Mouse (Mus musculus): ENCODE data around the gene Casp7. TPM values are rescaled to one million over a fixed set of nuclear protein-coding genes. Genes with fewer than 3 reads are reported as not detected.
A peak's percentile ranks its signal among the peaks of the same experiment; 100 is the strongest.
"Not testable (repeated sequence)": the region's sequence is repeated elsewhere in the genome, so short reads cannot be mapped to it uniquely, and the experiment has no call there.

Gene Casp7
- total RNA-seq, 2 experiments from 2014 or later, result 5.1 to 5.3 TPM

- intact Hi-C loops (cut with DNase I), result no loop called here
- no peak for DNase-seq
These were observed 16.6 kb upstream of the Casp7 start for GRCm38 (mm10) chr19:56380341-56380740.

- DNase-seq, result no peak
- intact Hi-C loops (cut with DNase I), result no loop called here
These were observed 15.5 kb upstream of the Casp7 start for GRCm38 (mm10) chr19:56381407-56381806.

- DNase-seq, result no peak
These were observed 11.4 kb upstream of the Casp7 start for GRCm38 (mm10) chr19:56385546-56385945.

GRCm38 (mm10) chr19:56386095-56386494, 10.8 kb upstream of the Casp7 start:
- no peak for DNase-seq
- intact Hi-C loops (cut with DNase I), result no loop called here

More at GRCm38 (mm10) chr19:56385546-56385945, 11.4 kb upstream of the Casp7 start:
- intact Hi-C loops (cut with DNase I), result no loop called here

- intact Hi-C loops (cut with DNase I), result no loop called here
- DNase-seq, result no peak
These were observed 9.1 kb upstream of the Casp7 start for GRCm38 (mm10) chr19:56387726-56388302.

GRCm38 (mm10) chr19:56389176-56389575, 7.8 kb upstream of the Casp7 start:
- intact Hi-C loops (cut with DNase I), result no loop called here
- peak in 1 of 2 experiments; percentile 46 for DNase-seq

GRCm38 (mm10) chr19:56389879-56390278, 7.0 kb upstream of the Casp7 start, which contains the start of gene Nrap:
Gene Nrap, minus strand, starts transcription at chr19:56390037.
- intact Hi-C loops (cut with DNase I), result no loop called here
- peak in 1 of 2 experiments; percentile 29 for DNase-seq

GRCm38 (mm10) chr19:56391307-56392046, 5.5 kb upstream of the Casp7 start:
- intact Hi-C loops (cut with DNase I), result no loop called here
- DNase-seq, result no peak

GRCm38 (mm10) chr19:56393311-56393866, 3.5 kb upstream of the Casp7 start:
- DNase-seq, result no peak
- intact Hi-C loops (cut with DNase I), result no loop called here

GRCm38 (mm10) chr19:56395183-56395935, 1.6 kb upstream of the Casp7 start:
- intact Hi-C loops (cut with DNase I), result no loop called here

GRCm38 (mm10) chr19:56396227-56396626, 702 bp upstream of the Casp7 start:
- DNase-seq, result no peak
- intact Hi-C loops (cut with DNase I), result no loop called here

More at GRCm38 (mm10) chr19:56395183-56395935, 1.6 kb upstream of the Casp7 start:
- no peak for DNase-seq

GRCm38 (mm10) chr19:56397663-56398527, 966 bp downstream of the Casp7 start:
- intact Hi-C loops (cut with DNase I), result no loop called here
- no peak for DNase-seq

- no peak for DNase-seq
- intact Hi-C loops (cut with DNase I), result no loop called here
These were observed 1.5 kb downstream of the Casp7 start for GRCm38 (mm10) chr19:56398528-56398795.

- DNase-seq, result peak; percentile 70 to 71
- intact Hi-C loops (cut with DNase I), result no loop called here
These were observed 3.3 kb downstream of the Casp7 start for GRCm38 (mm10) chr19:56400200-56400599.

- DNase-seq, result no peak
- intact Hi-C loops (cut with DNase I), result no loop called here
These were observed 4.9 kb downstream of the Casp7 start for GRCm38 (mm10) chr19:56401864-56402263.

GRCm38 (mm10) chr19:56405824-56406223, 8.9 kb downstream of the Casp7 start:
- intact Hi-C loops (cut with DNase I), result no loop called here
- DNase-seq, result no peak

GRCm38 (mm10) chr19:56406581-56406980, 9.7 kb downstream of the Casp7 start:
- peak in 1 of 2 experiments; percentile 47 for DNase-seq
- intact Hi-C loops (cut with DNase I), result no loop called here

- intact Hi-C loops (cut with DNase I); DNase-seq: not testable (repeated sequence)
These were observed 13.0 kb downstream of the Casp7 start for GRCm38 (mm10) chr19:56409884-56410283.

- DNase-seq, result no peak
- intact Hi-C loops (cut with DNase I), result no loop called here
These were observed 21.5 kb downstream of the Casp7 start for GRCm38 (mm10) chr19:56418404-56418803.

- intact Hi-C loops (cut with DNase I), result no loop called here
- DNase-seq, result no peak
These were observed 22.5 kb downstream of the Casp7 start for GRCm38 (mm10) chr19:56419452-56419851.
